Mouse (Mus musculus) adrenal gland, adult 8-10 months (tissue): Measurements from ENCODE around the gene Anapc5. TPM values are rescaled to one million over a fixed set of nuclear protein-coding genes. Genes with fewer than 3 reads are reported as not detected.
A peak's percentile ranks its signal among the peaks of the same experiment; 100 is the strongest.

Experiments
- DNase-seq: peaks from one replicate; pipeline ENCODE4 v3.0.0; 2022
- total RNA-seq, 4 experiments: library from RNA; stranded (reverse); gene quantifications; 2 replicates each; pipeline ENCODE4 v1.2.4; 2022

Anapc5 gene
- total RNA-seq, 4 experiments from 2014 or later: 157 to 222 (median 203) TPM

- no peak for DNase-seq
These were observed 21.5 kb downstream of the Anapc5 start for GRCm38 (mm10) chr5:122799379-122800344.

- peak; percentile 39 for DNase-seq
These were observed 22.4 kb downstream of the Anapc5 start for GRCm38 (mm10) chr5:122798557-122799378.

GRCm38 (mm10) chr5:122797866-122798265, 23.3 kb downstream of the Anapc5 start:
- DNase-seq: no peak

GRCm38 (mm10) chr5:122788696-122789095, 32.4 kb downstream of the Anapc5 start:
- no peak for DNase-seq

- DNase-seq: no peak
These were observed 34.9 kb downstream of the Anapc5 start for GRCm38 (mm10) chr5:122786035-122786819.

- no peak for DNase-seq
These were observed 37.3 kb downstream of the Anapc5 start for GRCm38 (mm10) chr5:122783726-122784406.

GRCm38 (mm10) chr5:122782066-122782465, 39.1 kb downstream of the Anapc5 start:
- no peak for DNase-seq

- no peak for DNase-seq
These were observed 40.2 kb downstream of the Anapc5 start for GRCm38 (mm10) chr5:122780791-122781432.

GRCm38 (mm10) chr5:122779277-122779834, 41.8 kb downstream of the Anapc5 start, which contains the start of gene Camkk2:
TSS of gene Camkk2 (minus strand) at chr5:122779409.
- peak; percentile 72 for DNase-seq

GRCm38 (mm10) chr5:122778231-122779226, 42.6 kb downstream of the Anapc5 start:
- no peak for DNase-seq

- no peak for DNase-seq
These were observed 43.8 kb downstream of the Anapc5 start for GRCm38 (mm10) chr5:122777322-122777721.

- no peak for DNase-seq
These were observed 45.4 kb downstream of the Anapc5 start for GRCm38 (mm10) chr5:122775646-122776286.

GRCm38 (mm10) chr5:122774743-122775611, 46.2 kb downstream of the Anapc5 start:
- DNase-seq: peak; percentile 67

- no peak for DNase-seq
These were observed 47.4 kb downstream of the Anapc5 start for GRCm38 (mm10) chr5:122773756-122774155.

- DNase-seq: no peak
These were observed 49.7 kb downstream of the Anapc5 start for GRCm38 (mm10) chr5:122771428-122771827.

- peak; percentile 75 for DNase-seq
These were observed 50.3 kb downstream of the Anapc5 start for GRCm38 (mm10) chr5:122770806-122771261.

GRCm38 (mm10) chr5:122770304-122770703, 50.8 kb downstream of the Anapc5 start:
- DNase-seq: no peak

GRCm38 (mm10) chr5:122769101-122769568, 52.0 kb downstream of the Anapc5 start:
- DNase-seq: no peak
